Mouse (Mus musculus) lung, postnatal 0 days (tissue): ENCODE measurements at regions not wholly inside any gene's neighbourhood (a gene's known extent, or its start where the extent isn't known, plus 50 kb on each side); places are given as distances from the start of the nearest gene placed in this dataset.

Experiments used
- CTCF ChIP-seq: IDR thresholded peaks from 2 replicates; pipeline ENCODE4 v1.5.1; 2016; ENCODE audit warnings: antibody characterized with exemption, mild to moderate bottlenecking
- EP300 ChIP-seq: IDR thresholded peaks from 2 replicates; pipeline ENCODE4 v1.6.1; 2016; ENCODE audit warnings: antibody characterized with exemption, mild to moderate bottlenecking, control low read depth

DNA sequence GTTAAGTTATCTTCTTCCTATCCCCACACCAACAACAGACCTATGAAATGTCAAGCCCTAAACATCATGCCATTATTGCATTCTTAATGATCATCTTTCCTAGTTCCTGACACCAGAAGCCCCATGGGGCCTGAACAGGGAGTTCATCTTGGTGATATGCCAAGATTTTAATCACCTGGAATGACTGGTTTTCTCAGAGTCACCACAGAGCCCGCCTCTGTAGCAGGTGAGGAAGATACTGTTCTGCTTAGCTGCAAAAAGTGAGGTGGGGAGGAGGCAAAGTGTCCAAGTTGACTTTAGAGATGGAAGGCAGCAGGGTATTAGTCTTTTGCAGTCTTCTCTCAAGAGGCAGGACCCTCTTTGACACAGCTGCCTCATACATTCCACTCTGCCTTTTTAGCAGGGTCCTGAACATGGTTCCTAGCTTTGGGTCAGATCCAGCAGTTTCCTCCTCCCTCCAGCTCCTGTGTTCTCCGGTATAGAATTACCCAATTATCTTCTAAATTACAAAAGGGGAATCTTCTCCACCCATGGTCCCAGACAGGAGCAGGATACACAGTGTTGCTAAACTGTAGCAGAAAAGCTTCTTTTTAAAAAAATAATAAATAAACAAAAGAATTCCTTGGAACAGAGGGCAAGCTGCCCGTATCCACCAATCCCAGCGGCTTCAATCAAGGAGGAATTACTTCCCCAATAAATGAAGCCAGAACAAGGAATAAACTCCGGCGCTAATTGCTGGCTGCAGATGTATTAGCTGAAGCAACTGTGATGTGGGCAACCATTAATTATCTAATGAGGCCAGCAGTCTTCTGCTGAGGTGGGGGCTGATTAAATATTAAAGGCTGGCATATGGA, 896.8 kb downstream of the Tmem114 start:
- TF ChIP-seq CTCF, result no peak
- TF ChIP-seq EP300, result no peak
